Comparison of ENCODE assay signal across 14 mouse cellular contexts in genomic region chr14:86898898-86899297, GRCm38 (mm10).
A peak's percentile ranks its signal among the peaks of the same experiment; 100 is the strongest.
DNase-seq lines count a peak whose midpoint lies in the region; ATAC-seq and TF ChIP-seq lines count a peak whose summit lies in the region.
"Had no signal": no experiment of that assay in that cellular context is flagged by ENCODE, and none has a peak within 500 bp of the region (broad histone marks: within the 10 kb centered on the region; RNA-seq: fewer than 3 reads in every experiment).

No protein-coding gene starts in this region.

- H3K4me2 ChIP-seq in lung, embryonic 14.5 days: no peak overlapping the region
- H3K4me2 ChIP-seq in CH12.LX (ENCODE audit: insufficient read depth, low read depth, poor library complexity, severe bottlenecking): no peak overlapping the region
- H3K4me2 ChIP-seq: limb, embryonic 13.5 days had no signal

- no peak for DNase-seq in heart, adult 2 months
- DNase-seq in heart, embryonic 10.5 days (ENCODE audit: low spot score): no peak
- DNase-seq in lung, embryonic 14.5 days: peak; percentile 23
- no peak for DNase-seq in lung, postnatal 25 days (ENCODE audit: low spot score)
- no peak for DNase-seq in CH12.LX (ENCODE audit: extremely low read depth)
- DNase-seq in thymus, postnatal 10 days (ENCODE audit: low spot score in 2 of 2): no peak
- DNase-seq in adrenal gland, adult (ENCODE audit: inconsistent age in 2 of 2, low spot score in 1 of 2): no peak
- DNase-seq: cerebellum, adult 8-10 months; kidney, adult 11 months; kidney, postnatal 25 days; thymus, adult 2 months had no signal

- H3K4me3 ChIP-seq in heart, adult 2 months: no peak overlapping the region
- no peak overlapping the region for H3K4me3 ChIP-seq in heart, embryonic 10.5 days
- H3K4me3 ChIP-seq in lung, embryonic 14.5 days (ENCODE audit: low read depth, low read length): no peak overlapping the region
- no peak overlapping the region for H3K4me3 ChIP-seq in CH12.LX (replicated peaks in 1 of 3; ENCODE audit: low read depth in 2 of 3, low read length in 2 of 3, poor library complexity in 1 of 3)
- no peak overlapping the region for H3K4me3 ChIP-seq in cortical plate, adult 2 months (ENCODE audit: insufficient read depth, low read length)
- H3K4me3 ChIP-seq: erythroblast, embryonic 14.5 days; limb, embryonic 13.5 days had no signal

- no peak for TF ChIP-seq POLR2A in heart, adult 2 months (IDR thresholded peaks at IDR 0.05; ENCODE audit: insufficient read depth, low read depth, low read length)
- no peak for TF ChIP-seq POLR2A in CH12.LX (IDR thresholded peaks at IDR 0.05; ENCODE audit: low read depth, low read length)
- TF ChIP-seq POLR2A in cortical plate, adult 2 months (IDR thresholded peaks at IDR 0.05; ENCODE audit: extremely low read depth, insufficient read depth, low read length): no peak

- H3K9ac ChIP-seq in heart, adult 2 months (ENCODE audit: low read depth, low read length): no peak overlapping the region
- no peak overlapping the region for H3K9ac ChIP-seq in lung, embryonic 14.5 days
- H3K9ac ChIP-seq in CH12.LX (ENCODE audit: insufficient read depth, low read depth): no peak overlapping the region
- H3K9ac ChIP-seq: limb, embryonic 13.5 days had no signal

- no peak for ATAC-seq in lung, embryonic 14.5 days (ENCODE audit: insufficient read depth)

- TF ChIP-seq CTCF in heart, adult 2 months (IDR thresholded peaks at IDR 0.05): peak; percentile 50
- peak; percentile 19; the same call in 1 of the 2 replicates for TF ChIP-seq CTCF in lung, embryonic 14.5 days (IDR thresholded peaks at IDR 0.05; ENCODE audit: low read depth)
- peak in 1 of 2 experiments; percentile 49; a peak in 2 of 4 replicates for TF ChIP-seq CTCF in CH12.LX (conservative IDR thresholded peaks at IDR 0.05 in 1 of 2, IDR thresholded peaks at IDR 0.05 in 1 of 2; ENCODE audit: low read depth in 2 of 2, low read length in 2 of 2)
- 0 out of 2 replicates have a peak, but pooled peaks have one; percentile 2 for TF ChIP-seq CTCF in cortical plate, adult 2 months (IDR thresholded peaks at IDR 0.05; ENCODE audit: extremely low read depth, insufficient read depth, low read length)

- H3K79me2 ChIP-seq in heart, adult 2 months (replicated peaks; ENCODE audit: control insufficient read depth, insufficient read depth, low read length): no peaks in the 10 kb centered on the region
- H3K79me2 ChIP-seq in CH12.LX (replicated peaks; ENCODE audit: control insufficient read depth, extremely low read depth, insufficient read depth, poor library complexity, severe bottlenecking): no peaks in the 10 kb centered on the region

- no peaks in the 10 kb centered on the region for H3K27me3 ChIP-seq in heart, adult 2 months (ENCODE audit: control insufficient read depth, insufficient read depth, low read length)
- H3K27me3 ChIP-seq in heart, embryonic 10.5 days (ENCODE audit: insufficient read depth, poor library complexity, severe bottlenecking): no peaks in the 10 kb centered on the region
- H3K27me3 ChIP-seq in lung, embryonic 14.5 days (ENCODE audit: insufficient read depth, low read length): no peaks in the 10 kb centered on the region
- no peaks in the 10 kb centered on the region for H3K27me3 ChIP-seq in CH12.LX (replicated peaks)
- H3K27me3 ChIP-seq: limb, embryonic 13.5 days had no signal

- in situ Hi-C loops in CH12.LX (cut with MboI; ENCODE audit: low pct_ligation_motif_present, low pct_unique_long_range_greater_than_20kb, low sequenced_read_pairs): no loop called here

- H3K27ac ChIP-seq in heart, adult 2 months: no peak overlapping the region
- no peak overlapping the region for H3K27ac ChIP-seq in heart, embryonic 10.5 days
- no peak overlapping the region for H3K27ac ChIP-seq in lung, embryonic 14.5 days (ENCODE audit: low read depth)
- H3K27ac ChIP-seq in CH12.LX (ENCODE audit: insufficient read depth, low read depth): no peak overlapping the region
- H3K27ac ChIP-seq in cortical plate, adult 2 months (ENCODE audit: insufficient read depth, low read length): no peak overlapping the region
- H3K27ac ChIP-seq: limb, embryonic 13.5 days had no signal

- no peak for TF ChIP-seq EP300 in heart, adult 2 months (IDR thresholded peaks at IDR 0.05; ENCODE audit: insufficient read depth, low read depth, low read length)
- no peak for TF ChIP-seq EP300 in CH12.LX (IDR thresholded peaks at IDR 0.05; ENCODE audit: low read length)

- dilution Hi-C loops in CH12.LX (cut with MboI; ENCODE audit: extremely low pct_ligation_motif_present, extremely low pct_unique_long_range_greater_than_20kb, low sequenced_read_pairs): no loop called here

- no peaks in the 10 kb centered on the region for H3K36me3 ChIP-seq in heart, adult 2 months (ENCODE audit: control insufficient read depth, insufficient read depth, low read length)
- peaks cover 5% of the 10 kb centered on the region; the same call in 1 of the 2 replicates for H3K36me3 ChIP-seq in heart, embryonic 10.5 days
- no peaks in the 10 kb centered on the region for H3K36me3 ChIP-seq in lung, embryonic 14.5 days (ENCODE audit: insufficient read depth)
- H3K36me3 ChIP-seq in CH12.LX (replicated peaks in 1 of 2; ENCODE audit: control insufficient read depth in 1 of 2, insufficient read depth in 1 of 2, low read length in 1 of 2): peaks cover 5 to 43% of the 10 kb centered on the region in 2 experiments

- H3K4me1 ChIP-seq in heart, adult 2 months (ENCODE audit: control insufficient read depth, insufficient read depth, low read length): no peaks in the 10 kb centered on the region
- H3K4me1 ChIP-seq in heart, embryonic 10.5 days: no peaks in the 10 kb centered on the region
- no peaks in the 10 kb centered on the region for H3K4me1 ChIP-seq in lung, embryonic 14.5 days (ENCODE audit: insufficient read depth)
- H3K4me1 ChIP-seq in CH12.LX (ENCODE audit: control insufficient read depth in 1 of 2, insufficient read depth in 2 of 2): peaks cover 0 to 6% of the 10 kb centered on the region in 2 experiments; a peak in 2 of 4 replicates
- H3K4me1 ChIP-seq in cortical plate, adult 2 months (ENCODE audit: control insufficient read depth, insufficient read depth, low read length): no peaks in the 10 kb centered on the region
- H3K4me1 ChIP-seq: limb, embryonic 13.5 days had no signal

- TF ChIP-seq RAD21 in CH12.LX (IDR thresholded peaks at IDR 0.05; ENCODE audit: low read depth, low read length): peak; percentile 51

- intact Hi-C loops in heart, adult 2 months (cut with DNase I): no loop called here

- H3K9me3 ChIP-seq in heart, embryonic 10.5 days: no peaks in the 10 kb centered on the region
- H3K9me3 ChIP-seq in lung, embryonic 14.5 days (ENCODE audit: low read depth, low read length): no peaks in the 10 kb centered on the region
- peaks cover 4% of the 10 kb centered on the region for H3K9me3 ChIP-seq in CH12.LX (replicated peaks; ENCODE audit: low read length)
- H3K9me3 ChIP-seq: limb, embryonic 13.5 days had no signal

TF ChIP-seq in CH12.LX, 34 proteins besides CTCF, POLR2A, EP300 and RAD21:
- no peak for TF ChIP-seq BHLHE40 (IDR thresholded peaks at IDR 0.05; ENCODE audit: low read depth, low read length)
- no peak for TF ChIP-seq RCOR1 (conservative IDR thresholded peaks at IDR 0.05; ENCODE audit: low read depth, low read length)
- TF ChIP-seq UBTF (IDR thresholded peaks at IDR 0.05; ENCODE audit: low read depth, low read length): no peak
